Mouse (Mus musculus): ENCODE measurements around the gene Pla1a.
A peak's percentile ranks its signal among the peaks of the same experiment; 100 is the strongest.
"Not testable (repeated sequence)": the region's sequence is repeated elsewhere in the genome, so short reads cannot be mapped to it uniquely, and the experiment has no call there.

The Pla1a gene

GRCm38 (mm10) chr16:38458600-38459280 lies 25.8 kb upstream of the Pla1a start:
- DNase-seq (ENCODE audit: low spot score): no peak

- no peak for DNase-seq (ENCODE audit: low spot score)
These were observed 24.0 kb upstream of the Pla1a start for GRCm38 (mm10) chr16:38456812-38457567.

- DNase-seq (ENCODE audit: low spot score): no peak
These were observed 22.8 kb upstream of the Pla1a start, which contains the start of gene Cd80 for GRCm38 (mm10) chr16:38455511-38456418. Gene Cd80, plus strand, starts transcription at chr16:38455561.

DNA sequence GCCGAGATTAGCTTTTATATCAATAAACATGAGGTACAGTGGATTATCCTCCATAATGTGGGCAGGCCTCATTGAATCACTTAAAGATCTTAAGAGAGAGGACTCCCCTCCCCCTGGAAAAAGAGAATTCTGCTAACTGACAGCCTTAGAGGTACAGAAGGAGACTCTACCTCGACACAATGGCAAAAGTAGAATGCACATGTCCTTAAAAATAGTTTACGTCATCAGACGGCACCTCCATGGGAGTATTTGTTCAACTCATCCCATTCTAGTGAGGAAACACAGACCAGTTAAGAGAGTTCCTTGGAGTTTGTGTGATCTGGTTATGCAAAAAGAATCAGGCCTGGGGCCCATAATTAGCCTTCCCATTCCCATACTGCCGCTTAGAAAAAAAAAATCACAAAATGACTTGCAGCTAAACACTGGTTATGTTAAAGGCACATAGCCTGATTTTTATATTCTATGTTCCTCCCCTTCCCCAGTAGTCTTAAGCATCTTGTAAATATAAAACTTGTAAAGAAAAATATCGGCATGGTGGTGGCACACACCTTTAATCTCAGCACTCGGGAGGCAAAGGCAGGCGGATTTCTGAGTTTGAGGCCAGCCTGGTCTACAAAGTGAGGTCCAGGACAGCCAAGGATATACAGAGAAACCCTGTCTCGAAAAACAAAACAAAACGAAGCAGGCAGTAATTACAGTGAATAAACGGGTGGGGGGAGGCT lies 21.7 kb upstream of the Pla1a start:
- DNase-seq (ENCODE audit: low spot score): no peak

DNA sequence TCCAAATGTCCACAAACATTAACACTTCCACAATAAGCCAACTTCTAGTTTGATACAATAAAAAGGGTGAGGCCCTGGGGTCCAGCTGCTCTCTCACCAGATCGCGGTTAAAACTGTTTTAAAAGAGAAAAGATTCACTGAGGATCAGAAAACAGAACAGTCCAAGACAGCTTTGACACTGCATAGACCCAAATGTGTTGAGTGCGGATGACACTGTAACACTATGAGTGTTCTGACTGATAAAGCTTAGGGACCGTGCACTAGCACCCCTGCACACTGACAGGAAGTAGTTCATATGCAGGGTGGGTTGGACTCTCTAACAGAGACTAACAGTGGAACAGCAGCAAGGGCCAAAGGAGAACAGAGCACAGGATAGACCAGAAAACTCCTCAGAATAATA lies 21.0 kb upstream of the Pla1a start:
- no peak for DNase-seq (ENCODE audit: low spot score)

DNA sequence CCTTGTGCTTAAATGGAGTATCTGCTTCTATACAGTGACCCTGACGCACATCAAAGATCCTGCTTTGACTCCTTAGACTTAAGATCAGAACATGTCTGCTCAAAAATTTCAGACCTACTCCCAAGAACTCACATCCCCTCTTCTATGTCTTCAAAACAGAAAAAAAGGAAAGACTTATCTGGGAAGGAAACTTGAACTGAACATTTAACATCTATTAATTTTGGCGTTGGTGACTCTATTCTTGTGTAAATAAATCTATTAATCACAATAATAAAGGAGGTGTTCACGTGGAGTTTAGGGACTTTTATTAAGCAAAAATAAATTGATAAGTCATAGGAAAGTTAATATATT lies 20.2 kb upstream of the Pla1a start:
- no peak for DNase-seq (ENCODE audit: low spot score)

GRCm38 (mm10) chr16:38452442-38453202 lies 19.7 kb upstream of the Pla1a start, which contains the start of gene Adprh:
Gene Adprh, minus strand, starts transcription at chr16:38452703.
- peak; percentile 94 for DNase-seq (ENCODE audit: low spot score)

- DNase-seq (ENCODE audit: low spot score): peak; percentile 26
These were observed 18.7 kb upstream of the Pla1a start for GRCm38 (mm10) chr16:38451421-38452205.

DNA sequence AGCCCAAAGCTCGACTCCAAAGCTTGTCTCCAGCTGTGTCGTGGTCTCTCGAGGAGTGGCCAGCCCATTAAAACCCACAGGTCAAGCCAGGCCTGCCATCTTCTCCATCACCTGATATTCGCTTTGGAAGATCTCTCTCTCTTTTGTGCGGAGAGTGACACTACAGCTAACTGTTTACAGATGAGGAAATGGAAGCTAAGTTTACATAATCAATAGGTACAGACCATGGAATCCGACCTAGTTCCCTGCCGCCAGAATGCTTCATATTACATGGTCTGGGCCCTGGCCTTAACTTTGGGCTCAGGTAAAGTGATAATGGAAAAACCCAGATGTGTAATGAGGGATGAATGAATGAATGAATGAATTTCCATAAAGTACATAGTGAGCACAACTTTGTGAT lies 17.8 kb upstream of the Pla1a start:
- DNase-seq (ENCODE audit: low spot score): no peak

DNA sequence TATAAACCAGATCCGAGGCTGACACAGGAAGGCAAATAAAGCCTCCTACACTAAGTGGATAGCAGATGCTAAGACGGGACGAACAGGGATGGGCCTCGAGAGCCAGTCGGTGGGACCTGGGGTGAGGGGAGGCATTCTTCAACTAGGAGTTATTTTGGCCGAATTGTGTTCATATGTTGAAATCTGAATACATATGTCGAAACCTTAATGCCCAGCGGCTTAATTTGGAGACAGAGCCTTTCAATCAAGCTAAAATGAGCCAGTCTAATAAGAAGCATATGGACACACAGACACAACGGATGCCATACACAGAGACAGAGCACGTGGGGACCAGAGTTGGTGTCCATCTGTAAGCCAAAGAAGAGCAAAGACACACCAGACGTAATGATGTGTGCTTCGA lies 15.5 kb upstream of the Pla1a start:
- DNase-seq (ENCODE audit: low spot score): no peak

- no peak for DNase-seq (ENCODE audit: low spot score)
These were observed 14.4 kb upstream of the Pla1a start for GRCm38 (mm10) chr16:38447366-38447765.

DNA sequence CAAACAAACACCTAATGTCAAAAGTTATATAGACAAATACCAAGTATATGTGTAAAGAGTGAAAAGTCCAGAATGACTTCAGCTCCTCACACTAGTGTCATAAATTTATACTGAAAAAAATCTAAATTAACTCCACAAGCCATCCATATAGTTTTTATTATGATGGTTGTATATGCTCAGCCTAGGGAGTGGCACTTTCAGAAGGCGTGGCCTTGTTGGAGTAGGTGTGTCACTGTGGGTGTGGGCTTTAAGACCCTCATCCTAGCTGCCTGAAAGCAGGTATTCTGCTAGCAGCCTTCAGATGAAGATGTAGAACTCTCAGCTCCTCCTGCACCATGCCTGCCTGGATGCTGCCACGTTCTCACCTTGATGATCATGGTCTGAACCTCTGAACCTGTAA lies 13.2 kb upstream of the Pla1a start:
- not testable (repeated sequence) for DNase-seq (ENCODE audit: low spot score)

GRCm38 (mm10) chr16:38445576-38445975 lies 12.6 kb upstream of the Pla1a start:
- DNase-seq (ENCODE audit: low spot score): no peak

DNA sequence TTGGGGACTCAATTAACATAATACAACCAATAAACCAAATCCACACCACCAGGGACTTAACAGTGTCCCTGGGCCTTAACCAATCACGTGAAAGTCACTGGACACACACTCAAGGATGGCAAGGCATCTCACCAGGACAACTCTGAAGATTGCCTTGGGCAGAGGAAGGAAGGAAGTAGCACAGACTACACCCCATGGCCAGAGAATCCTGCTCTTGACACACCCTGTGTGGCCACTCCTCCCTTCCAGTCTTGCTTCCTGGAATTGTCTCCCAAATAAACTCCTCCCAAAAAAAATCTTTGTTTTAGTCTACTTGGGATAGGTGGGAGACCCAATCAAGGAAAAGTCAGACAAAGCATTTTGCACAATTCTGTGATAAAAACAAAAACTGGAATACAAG lies 12.1 kb upstream of the Pla1a start:
- no peak for DNase-seq (ENCODE audit: low spot score)

GRCm38 (mm10) chr16:38443721-38444464 lies 10.9 kb upstream of the Pla1a start:
- DNase-seq (ENCODE audit: low spot score): no peak

DNA sequence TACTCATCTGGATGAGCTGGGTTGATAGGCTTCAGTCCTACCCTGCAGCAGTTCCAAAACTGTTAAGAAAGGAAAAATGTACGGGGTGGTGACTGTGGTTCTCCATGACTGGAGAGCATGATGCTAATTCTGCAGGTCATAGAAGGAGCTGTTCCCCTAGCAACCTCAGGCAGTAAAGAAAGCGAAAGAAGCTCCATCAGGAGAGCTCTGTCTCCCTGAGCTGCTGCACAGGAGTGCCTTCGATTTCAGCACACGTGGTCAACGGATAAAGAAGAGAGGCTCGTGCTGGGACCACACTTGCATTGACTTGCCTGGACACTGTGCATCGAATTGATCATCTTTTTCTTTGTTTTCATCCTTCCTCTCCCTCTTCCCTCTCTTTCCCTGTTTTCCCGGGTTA lies 9.3 kb upstream of the Pla1a start:
- no peak for DNase-seq (ENCODE audit: low spot score)

DNA sequence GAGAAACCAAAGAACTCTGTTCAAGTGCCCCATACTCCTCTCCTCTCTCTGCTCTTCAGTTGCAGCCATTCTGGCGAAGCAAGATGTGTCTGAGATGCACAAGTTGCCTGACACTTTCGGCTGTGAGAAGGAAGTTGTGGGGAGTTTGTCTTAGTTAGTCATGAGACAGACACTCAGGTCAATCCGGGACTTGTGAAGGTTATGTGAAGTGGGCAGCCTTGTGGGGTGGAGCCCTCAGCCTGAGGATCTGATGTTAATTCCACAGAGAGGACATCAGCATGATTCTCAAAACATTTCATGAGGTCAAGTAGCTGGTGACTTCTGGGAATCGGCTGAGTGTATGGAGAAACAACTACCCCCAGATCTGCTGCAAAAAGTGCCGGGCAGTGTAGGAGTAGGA lies 8.7 kb upstream of the Pla1a start:
- DNase-seq (ENCODE audit: low spot score): no peak

GRCm38 (mm10) chr16:38440403-38440802 lies 7.5 kb upstream of the Pla1a start:
- no peak for DNase-seq (ENCODE audit: low spot score)

DNA sequence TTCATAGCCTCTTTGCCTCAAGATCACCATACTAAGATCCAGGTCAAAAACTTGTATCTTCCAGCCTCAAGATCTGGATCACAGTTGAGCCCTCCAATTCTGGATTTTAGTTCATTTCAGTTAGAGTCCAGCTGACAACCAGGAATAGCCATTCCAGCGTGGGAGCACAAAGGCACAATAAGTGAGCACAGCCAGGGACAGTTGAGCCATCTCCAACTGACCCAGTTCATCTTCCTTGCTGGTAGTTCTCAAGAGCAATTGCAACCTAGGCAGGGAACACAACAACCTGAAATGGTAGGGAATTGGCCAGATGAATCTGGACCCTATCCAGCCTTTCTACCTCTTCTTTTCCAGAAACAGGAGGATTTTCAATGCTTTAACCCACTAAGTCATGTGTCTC lies 6.2 kb upstream of the Pla1a start:
- DNase-seq (ENCODE audit: low spot score): no peak
